Mouse (Mus musculus) spleen, embryonic (tissue): ENCODE results near the gene Trp73.

Experiments used
- CTCF ChIA-PET: fragments of 350-600 bp; sonication (Branson Sonifier 250); formaldehyde crosslinking; loops from one replicate; lab custom pipeline; 2022; lab: Charles Lee

Trp73 gene

GRCm38 (mm10) chr4:154037123-154037522 is 102.9 kb downstream of the Trp73 start:
- CTCF ChIA-PET = no interaction called here

GRCm38 (mm10) chr4:154028646-154029045 is 111.4 kb downstream of the Trp73 start:
- CTCF ChIA-PET = no interaction called here

- CTCF ChIA-PET = interaction anchor here (0.7 kb wide), 1 partner anchor 18 kb away, joined by 4 read pairs; no protein-coding TSS in a partner anchor
These were observed 111.9 kb downstream of the Trp73 start for GRCm38 (mm10) chr4:154028066-154028465.

- CTCF ChIA-PET = no interaction called here
These were observed 113.6 kb downstream of the Trp73 start for GRCm38 (mm10) chr4:154026441-154026761.

GRCm38 (mm10) chr4:154025641-154026440 is 114.2 kb downstream of the Trp73 start, which contains the start of gene Smim1:
Gene Smim1, minus strand, starts transcription at chr4:154026230.
- CTCF ChIA-PET = no interaction called here

GRCm38 (mm10) chr4:154024729-154025521 is 115.1 kb downstream of the Trp73 start:
- CTCF ChIA-PET = interaction anchor here (0.6 kb wide), 1 partner anchor 29 kb away, joined by 5 read pairs; no protein-coding TSS in a partner anchor

- CTCF ChIA-PET = interaction anchor here (0.6 kb wide), 1 partner anchor 28 kb away, joined by 5 read pairs; no protein-coding TSS in a partner anchor
These were observed 116.0 kb downstream of the Trp73 start for GRCm38 (mm10) chr4:154023754-154024601.

- CTCF ChIA-PET = no interaction called here
These were observed 117.2 kb downstream of the Trp73 start for GRCm38 (mm10) chr4:154022844-154023243.

GRCm38 (mm10) chr4:154022407-154022806 is 117.6 kb downstream of the Trp73 start:
- CTCF ChIA-PET = no interaction called here

GRCm38 (mm10) chr4:154021432-154021831 is 118.6 kb downstream of the Trp73 start:
- CTCF ChIA-PET = no interaction called here

GRCm38 (mm10) chr4:154019571-154019970 is 120.4 kb downstream of the Trp73 start:
- CTCF ChIA-PET = no interaction called here

GRCm38 (mm10) chr4:154015476-154015875 is 124.5 kb downstream of the Trp73 start:
- CTCF ChIA-PET = no interaction called here

- CTCF ChIA-PET = interaction anchor here (1.2 to 1.9 kb wide), 2 partner anchors 37 to 54 kb away, joined by 3 to 6 read pairs; partner anchors contain the start of genes Cep104 and Dffb
These were observed 127.7 kb downstream of the Trp73 start for GRCm38 (mm10) chr4:154012132-154012882.

- CTCF ChIA-PET = interaction anchor here (0.5 to 1.9 kb wide), 3 partner anchors 37 to 1984 kb away, joined by 3 to 6 read pairs (median 3); partner anchors contain the start of genes Cep104, Dffb and Zbtb48
These were observed 128.3 kb downstream of the Trp73 start, which contains the start of gene Lrrc47 for GRCm38 (mm10) chr4:154011646-154012089. Gene Lrrc47, plus strand, starts transcription at chr4:154011731.

- CTCF ChIA-PET = interaction anchor here (0.5 to 1.9 kb wide), 3 partner anchors 36 to 1984 kb away, joined by 3 to 6 read pairs (median 3); partner anchors contain the start of genes Cep104, Dffb and Zbtb48
These were observed 128.9 kb downstream of the Trp73 start for GRCm38 (mm10) chr4:154010907-154011645.

- CTCF ChIA-PET = no interaction called here
These were observed 132.2 kb downstream of the Trp73 start for GRCm38 (mm10) chr4:154007759-154008158.

GRCm38 (mm10) chr4:154006264-154006663 is 133.7 kb downstream of the Trp73 start:
- CTCF ChIA-PET = interaction anchor here (0.6 kb wide), 1 partner anchor 92 kb away, joined by 3 read pairs; no protein-coding TSS in a partner anchor
